Mouse (Mus musculus) neutrophil, adult 5-6 weeks (primary cell): ENCODE results near the gene Zw10. TPM values are rescaled to one million over a fixed set of nuclear protein-coding genes. Genes with fewer than 3 reads are reported as not detected.
A peak's percentile ranks its signal among the peaks of the same experiment; 100 is the strongest.

Experiments used
- ATAC-seq: fragments of 151-379, 151-347 bp; 2 replicates; pipeline ENCODE4 v1.8.0; 2017; ENCODE audit warnings: mild to moderate bottlenecking, moderate TSS enrichment; ENCODE audit not compliant: insufficient number of reproducible peaks, poor library complexity, low FRiP score, severe bottlenecking; ENCODE audit errors: extremely low read depth
- total RNA-seq: library from RNA; stranded (forward); fragments of 200-1000 nt; gene quantifications from 2 replicates; pipeline ENCODE4 v1.2.3, GENCODE M21; 2017

Gene Zw10
- total RNA-seq, result 28.9 and 30.6 TPM in 2 replicates

GRCm38 (mm10) chr9:49055333-49056205 is at the start of gene Zw10:
Gene Zw10 (plus strand): TSS chr9:49055613.
- peak; percentile 98 for ATAC-seq

- no peak for ATAC-seq
These were observed 39.6 kb upstream of the Zw10 start for GRCm38 (mm10) chr9:49015824-49016223.

- ATAC-seq, result no peak
These were observed 34.1 kb upstream of the Zw10 start for GRCm38 (mm10) chr9:49021289-49021688.

- ATAC-seq, result no peak
These were observed 31.5 kb upstream of the Zw10 start for GRCm38 (mm10) chr9:49023956-49024355.

GRCm38 (mm10) chr9:49024529-49024928 is 30.9 kb upstream of the Zw10 start:
- ATAC-seq, result no peak

- no peak for ATAC-seq
These were observed 20.6 kb upstream of the Zw10 start for GRCm38 (mm10) chr9:49034764-49035163.

- ATAC-seq, result no peak
These were observed 4.5 kb upstream of the Zw10 start for GRCm38 (mm10) chr9:49050901-49051300.

GRCm38 (mm10) chr9:49051349-49051748 is 4.1 kb upstream of the Zw10 start:
- peak; percentile 39; the same call in 1 of the 2 replicates for ATAC-seq

- ATAC-seq, result no peak
These were observed 1.4 kb upstream of the Zw10 start for GRCm38 (mm10) chr9:49054028-49054427.

GRCm38 (mm10) chr9:49076847-49077246 is 21.4 kb downstream of the Zw10 start:
- ATAC-seq, result no peak

GRCm38 (mm10) chr9:49081107-49081506 is 25.7 kb downstream of the Zw10 start, which contains the start of gene Tmprss5:
Gene Tmprss5 (plus strand): TSS chr9:49081260.
- ATAC-seq, result no peak

- no peak for ATAC-seq
These were observed 26.1 kb downstream of the Zw10 start for GRCm38 (mm10) chr9:49081561-49081960.

GRCm38 (mm10) chr9:49087317-49087716 is 31.9 kb downstream of the Zw10 start:
- ATAC-seq, result no peak

- ATAC-seq, result no peak
These were observed 43.5 kb downstream of the Zw10 start for GRCm38 (mm10) chr9:49098871-49099270.

- ATAC-seq, result no peak
These were observed 46.9 kb downstream of the Zw10 start for GRCm38 (mm10) chr9:49102328-49102727.

GRCm38 (mm10) chr9:49109101-49109500 is 53.7 kb downstream of the Zw10 start:
- ATAC-seq, result no peak

GRCm38 (mm10) chr9:49110476-49111220 is 55.2 kb downstream of the Zw10 start:
- ATAC-seq, result no peak

- ATAC-seq, result no peak
These were observed 55.9 kb downstream of the Zw10 start for GRCm38 (mm10) chr9:49111296-49111695.

- no peak for ATAC-seq
These were observed 62.9 kb downstream of the Zw10 start for GRCm38 (mm10) chr9:49118271-49118825.

GRCm38 (mm10) chr9:49119759-49120158 is 64.3 kb downstream of the Zw10 start:
- no peak for ATAC-seq
